Mouse (Mus musculus): ENCODE measurements around the gene Gsdma2.

DNA sequence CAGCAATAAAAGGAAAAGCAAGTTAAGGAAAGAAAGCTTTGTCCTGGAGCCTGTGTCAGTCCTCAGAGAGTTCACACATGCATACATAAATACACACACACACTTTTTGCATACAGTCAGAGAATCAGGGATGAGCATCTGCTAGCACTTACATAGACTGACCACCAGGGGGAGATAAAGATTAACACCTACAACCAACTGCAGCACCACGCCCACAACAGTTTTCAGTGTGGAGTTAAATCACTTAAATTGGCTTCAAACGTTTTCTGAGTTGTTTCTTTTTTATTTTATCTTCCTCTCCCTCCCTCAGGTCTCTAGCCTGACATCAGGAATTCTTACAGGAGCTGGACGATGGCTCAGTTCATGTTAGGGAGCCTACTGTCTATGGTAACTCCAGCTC lies 39.8 kb upstream of the Gsdma2 start:
- peak; percentile 81 for TF ChIP-seq CTCF (conservative IDR thresholded peaks at IDR 0.05; ENCODE audit: low read length)
- TF ChIP-seq NANOG (IDR thresholded peaks at IDR 0.05; ENCODE audit: borderline replicate concordance, low read length), result no peak

Data from E14TG2a.4 (cell line).